Mouse (Mus musculus): ENCODE results near the gene Cdx2.

Cdx2 gene

GRCm38 (mm10) chr5:147260778-147261177, 46.3 kb downstream of the Cdx2 start:
- no peak for DNase-seq (ENCODE audit: low read depth in 1 of 2, low spot score in 2 of 2)

- no peak for DNase-seq (ENCODE audit: low read depth in 1 of 2, low spot score in 2 of 2)
Measured at GRCm38 (mm10) chr5:147260189-147260588, 46.9 kb downstream of the Cdx2 start.

Data from monocyte, adult 2 months (primary cell).